Mouse (Mus musculus) cerebellum, adult 11 months (tissue): ENCODE measurements at regions not wholly inside any gene's neighbourhood (a gene's known extent, or its start where the extent isn't known, plus 50 kb on each side); places are given as distances from the start of the nearest gene placed in this dataset.
A peak's percentile ranks its signal among the peaks of the same experiment; 100 is the strongest.

Experiments used
- DNase-seq: peaks from one replicate; pipeline ENCODE4 v3.0.0; 2022

DNA sequence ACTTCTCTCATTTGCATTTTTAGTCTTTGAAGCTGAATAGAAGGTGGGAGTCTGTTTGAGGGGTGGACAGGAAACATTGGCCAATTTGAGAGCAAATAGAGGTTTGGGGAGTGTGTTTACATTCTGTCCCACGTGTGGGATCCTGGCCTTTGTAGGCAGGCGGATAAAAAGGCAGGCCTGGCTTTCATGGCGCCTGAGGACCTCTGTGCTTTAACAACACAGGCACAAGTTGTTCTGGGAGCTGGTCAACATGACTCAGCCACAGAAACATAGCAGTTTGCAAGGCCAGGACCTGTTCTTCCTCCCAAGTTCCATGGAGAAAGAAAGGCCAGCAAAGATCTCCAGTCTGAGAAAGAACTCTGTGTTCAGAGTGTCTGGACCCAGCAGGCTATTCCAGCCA, 1130.7 kb downstream of the Gsdmc2 start:
- no peak for DNase-seq

DNA sequence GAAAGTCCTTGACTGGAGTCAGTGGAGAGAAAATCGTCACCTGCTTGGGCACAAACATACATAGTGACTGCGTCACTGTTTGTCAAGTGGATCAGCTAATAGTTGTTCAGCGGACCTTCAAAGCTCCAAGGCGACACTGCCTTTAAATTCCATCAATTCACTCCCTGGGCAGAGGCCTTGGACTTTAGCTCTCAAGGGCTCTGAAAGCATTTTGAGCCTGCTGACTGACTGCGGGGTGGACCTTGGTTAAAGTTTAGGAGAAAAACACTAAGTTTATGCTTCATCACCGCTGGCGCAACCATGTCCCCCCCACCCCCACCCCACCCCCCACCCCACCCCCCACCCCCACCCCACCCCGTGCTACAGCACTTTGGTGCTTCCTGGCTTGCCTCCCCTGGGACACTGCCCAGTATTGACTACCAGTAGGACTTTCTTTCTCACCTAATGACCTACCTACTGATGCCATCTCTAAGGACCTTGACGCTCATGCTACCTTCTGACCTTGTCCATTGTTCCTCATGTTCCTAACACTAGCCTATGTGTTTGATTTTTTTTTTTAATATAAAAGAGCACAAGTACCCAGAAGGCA, 1132.3 kb downstream of the Gsdmc2 start:
- DNase-seq, result no peak

DNA sequence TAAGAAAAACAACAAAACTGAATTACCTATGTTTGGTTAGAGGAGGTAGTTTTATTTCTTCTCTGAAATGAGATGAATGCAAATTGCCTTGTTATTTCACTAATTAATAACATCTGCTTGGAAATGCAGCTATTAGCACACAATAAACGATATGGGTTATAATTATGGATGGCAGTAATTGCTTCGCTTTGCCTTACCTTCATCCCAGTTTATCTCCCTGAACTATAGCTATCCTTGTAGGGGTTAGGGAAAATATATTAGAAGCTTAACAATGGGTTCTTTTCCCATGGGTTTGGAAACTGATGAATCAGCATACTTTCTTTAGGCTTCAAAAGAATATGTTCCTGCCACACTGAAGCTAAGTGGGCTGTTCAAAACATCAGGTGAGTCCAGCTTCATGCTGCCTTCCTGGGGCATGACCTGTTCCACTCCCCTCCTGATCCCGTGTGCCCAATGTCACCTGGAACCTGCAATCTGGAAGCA, 1132.9 kb downstream of the Gsdmc2 start:
- DNase-seq, result no peak

DNA sequence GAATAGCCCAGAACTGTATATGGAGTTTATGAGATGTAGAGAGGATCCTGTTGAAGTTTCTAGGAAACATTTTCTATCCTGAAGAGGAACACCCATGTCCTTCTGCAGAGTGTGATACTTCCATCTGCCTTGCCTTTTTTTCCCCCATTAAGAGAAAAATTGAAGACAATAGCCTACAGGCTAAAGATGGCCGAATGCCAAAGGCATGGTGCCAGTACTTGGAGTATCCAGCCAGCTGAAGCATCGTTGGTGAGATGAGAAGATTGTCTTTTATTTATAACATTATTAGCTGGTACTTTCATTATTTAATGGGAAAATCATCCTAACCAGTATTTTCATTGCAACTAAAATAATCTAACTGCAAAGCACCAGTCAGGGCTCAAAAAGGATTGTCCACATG, 1135.4 kb downstream of the Gsdmc2 start:
- DNase-seq, result no peak

DNA sequence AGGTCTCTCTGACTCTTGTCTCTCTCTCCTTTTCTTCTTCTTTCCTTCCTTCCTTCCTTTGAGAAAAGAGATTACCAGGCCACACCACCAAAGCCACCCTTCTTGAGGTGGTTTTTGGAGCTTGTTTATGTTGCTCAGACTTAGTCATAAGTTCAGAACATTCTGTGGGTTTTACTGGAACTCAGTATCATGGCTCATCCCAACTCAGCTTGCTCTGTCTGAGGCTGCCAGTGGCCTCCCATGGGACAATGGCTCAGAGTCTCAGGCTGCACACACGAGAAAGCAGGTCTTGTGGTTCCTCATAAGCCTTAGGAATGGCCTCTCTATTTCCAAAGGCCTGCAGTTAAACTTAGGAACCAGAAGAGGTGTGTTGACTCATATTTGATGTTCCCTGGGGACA, 1146.4 kb downstream of the Gsdmc2 start:
- DNase-seq, result no peak

DNA sequence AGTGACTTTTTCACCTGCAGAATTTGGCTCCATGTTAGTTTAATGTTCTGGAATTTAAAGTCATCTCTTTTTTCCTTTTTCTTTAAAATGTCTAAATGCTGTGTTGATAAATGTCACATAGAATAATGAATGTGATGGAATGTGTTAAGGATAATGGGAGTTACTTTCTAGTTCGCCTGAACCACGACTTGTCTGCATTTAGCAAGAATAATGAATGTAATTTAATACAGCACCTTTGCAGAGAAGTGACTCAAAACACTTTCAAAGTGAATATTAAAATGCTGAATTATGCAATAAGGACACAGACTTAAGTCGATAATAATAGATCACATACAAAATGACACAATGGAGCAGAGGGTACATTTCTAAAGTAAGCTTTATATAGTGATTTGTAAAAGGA, 1150.2 kb downstream of the Gsdmc2 start:
- no peak for DNase-seq

DNA sequence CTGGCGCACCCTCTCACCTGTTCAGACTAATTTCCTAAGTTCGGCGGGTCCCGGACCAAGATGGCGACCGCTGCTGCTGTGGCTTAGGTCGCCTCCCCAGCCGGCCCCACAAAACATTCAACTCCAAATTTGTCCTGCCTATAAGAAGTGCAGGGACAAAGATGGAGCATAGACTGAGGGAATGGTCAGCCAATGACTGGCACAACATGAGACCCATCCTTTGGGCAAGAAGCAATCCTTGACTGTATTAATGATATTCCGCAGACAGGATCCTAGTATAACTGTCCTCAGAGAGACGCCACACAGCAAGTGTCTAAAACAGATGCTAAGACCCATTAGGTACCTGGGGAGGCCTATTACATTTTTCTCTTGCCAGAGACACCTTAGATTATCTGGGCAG, 1151.3 kb downstream of the Gsdmc2 start:
- DNase-seq, result no peak

- no peak for DNase-seq
Observed at GRCm38 (mm10) chr15:62673410-62673809, 1171.6 kb downstream of the Gsdmc2 start.

DNA sequence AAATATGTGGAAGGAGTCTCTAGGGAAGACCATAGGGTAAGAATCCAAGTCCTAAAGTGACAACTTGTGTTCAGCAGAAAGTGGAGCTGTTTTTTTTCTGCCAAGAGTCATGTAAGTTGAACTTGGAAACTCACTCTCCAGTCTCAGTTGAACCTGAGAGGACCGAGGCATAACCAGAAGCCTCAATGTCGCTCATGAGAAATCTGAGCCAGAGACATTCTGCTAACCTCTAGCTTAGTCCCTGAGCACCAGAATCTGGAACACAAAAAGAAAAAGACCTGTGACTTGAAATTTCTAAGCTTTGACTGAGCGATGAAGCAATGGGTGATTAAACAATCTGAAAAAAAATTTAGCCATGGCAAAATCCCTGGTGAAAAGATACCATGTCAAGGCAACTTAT, 1175.0 kb downstream of the Gsdmc2 start:
- no peak for DNase-seq

DNA sequence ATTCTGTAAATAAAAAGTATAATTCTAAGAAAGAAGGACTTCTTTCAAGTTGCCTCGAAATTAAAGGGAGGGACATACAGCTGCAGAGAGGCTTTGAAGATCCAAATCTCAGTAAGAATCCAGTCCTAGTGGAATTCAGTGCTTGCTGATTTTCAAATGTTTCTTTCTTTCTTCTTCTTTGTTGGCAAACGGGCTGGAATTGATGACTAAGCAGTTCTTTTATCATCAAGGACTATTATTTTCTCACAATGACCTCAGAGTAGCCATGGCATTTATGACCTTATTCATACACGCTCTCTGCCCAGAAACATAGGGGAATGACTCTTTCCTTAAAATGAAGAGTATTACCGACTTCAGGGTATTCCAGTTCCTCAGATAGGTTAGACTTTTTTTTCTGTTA, 1185.9 kb downstream of the Gsdmc2 start:
- no peak for DNase-seq

DNA sequence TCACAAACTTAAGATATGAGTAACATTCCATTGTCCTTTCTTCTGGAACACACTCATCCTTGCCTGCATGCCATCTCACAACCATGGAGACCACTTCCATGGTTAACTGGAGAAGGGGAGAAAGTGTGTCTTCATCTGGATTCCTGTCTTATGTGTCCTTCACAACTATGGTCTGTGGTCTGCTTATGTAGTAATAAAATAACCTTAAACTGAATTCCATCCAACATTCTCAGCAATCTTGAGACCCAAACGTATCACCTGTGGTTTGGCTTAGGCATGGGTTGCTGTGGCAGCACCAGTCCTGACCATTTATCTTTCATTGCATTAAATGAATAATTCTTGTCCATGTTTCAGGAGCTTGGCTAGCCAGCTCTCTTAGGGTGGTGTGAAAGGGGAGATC, 1186.3 kb downstream of the Gsdmc2 start:
- DNase-seq, result no peak

DNA sequence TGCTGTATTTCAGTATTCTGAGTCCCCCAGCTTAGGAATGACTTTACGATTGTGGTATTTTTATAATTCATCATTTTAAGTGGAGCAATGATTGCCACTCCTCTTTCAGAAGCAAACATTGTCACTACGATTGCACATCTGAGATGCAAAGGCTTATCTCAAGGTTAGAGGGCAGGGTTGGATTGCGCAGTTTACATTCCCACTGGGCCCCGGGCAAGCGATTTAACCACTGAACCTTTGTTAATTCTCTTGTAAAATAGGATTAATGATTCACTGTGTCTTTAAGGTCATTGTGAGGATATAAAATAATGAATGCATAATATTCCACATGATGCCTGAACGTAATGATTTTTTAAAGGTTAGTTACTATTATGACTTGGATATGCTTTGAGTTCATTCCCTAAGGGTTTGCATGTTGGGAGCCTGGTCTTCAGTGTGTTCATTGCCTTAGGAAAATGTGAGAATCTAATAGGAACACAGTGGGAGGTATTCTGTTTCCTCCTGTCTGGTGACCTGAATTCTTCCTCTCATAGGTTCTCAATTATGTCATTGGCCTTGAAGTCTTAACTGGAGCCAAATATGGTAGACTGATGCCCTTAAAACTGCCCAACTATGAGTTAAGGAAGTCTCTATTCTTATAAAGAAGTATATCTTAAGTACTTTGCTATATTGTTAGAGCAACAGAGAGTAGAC, 1198.4 kb downstream of the Gsdmc2 start:
- no peak for DNase-seq

- DNase-seq, result no peak
Observed at GRCm38 (mm10) chr15:62644744-62645143, 1200.2 kb downstream of the Gsdmc2 start.

DNA sequence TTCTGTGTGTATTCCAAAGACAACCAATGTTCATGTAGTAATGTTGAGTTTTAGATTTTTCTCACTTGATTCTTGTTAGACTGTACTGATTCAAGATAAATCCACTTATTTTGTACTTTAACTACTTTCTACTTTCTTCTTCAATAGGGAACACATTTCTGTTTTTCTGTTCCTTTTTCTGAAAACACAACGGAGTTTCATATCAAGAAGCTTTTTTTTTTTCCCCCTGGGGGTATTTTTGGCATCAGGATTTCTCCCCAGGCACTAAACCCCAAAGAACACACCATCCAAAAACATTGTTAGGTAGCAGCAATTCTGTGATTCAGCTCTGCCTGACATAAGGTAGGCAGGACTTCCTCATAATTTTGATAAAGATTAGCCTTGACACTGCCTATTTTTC, 1200.7 kb downstream of the Gsdmc2 start:
- no peak for DNase-seq

DNA sequence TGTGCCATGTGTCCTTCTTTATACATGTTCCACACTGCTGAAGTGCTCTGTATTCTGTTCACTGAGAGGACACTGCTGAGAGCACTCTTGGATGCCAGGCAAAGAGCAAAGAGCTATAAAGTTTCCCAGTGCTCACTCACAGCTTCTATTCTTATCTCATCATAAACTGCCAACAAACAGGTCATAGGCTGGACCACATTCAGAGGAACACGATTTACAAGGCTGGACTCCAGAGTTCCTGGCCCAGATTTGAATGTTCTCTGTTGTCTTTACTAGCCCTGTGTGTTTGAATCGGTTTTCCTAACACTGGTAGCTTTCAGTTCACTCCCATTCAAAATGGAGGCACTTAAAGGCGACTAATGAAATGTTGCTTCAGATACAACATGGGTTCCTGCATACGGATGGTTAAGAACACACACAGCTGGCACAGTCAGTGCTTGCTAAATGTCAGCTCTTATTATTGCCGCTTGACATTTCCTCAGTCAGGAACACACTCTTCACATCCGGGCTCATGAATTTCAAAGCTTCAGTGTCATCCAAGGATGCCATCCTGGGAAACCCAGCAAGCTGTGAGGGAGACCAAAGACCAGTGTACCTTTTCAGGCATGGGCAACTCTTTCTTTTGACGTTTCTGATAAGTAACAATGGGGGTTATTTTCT, 1203.8 kb downstream of the Gsdmc2 start:
- no peak for DNase-seq

GRCm38 (mm10) chr15:62625406-62625805, 1219.6 kb downstream of the Gsdmc2 start:
- no peak for DNase-seq

- no peak for DNase-seq
Observed at GRCm38 (mm10) chr15:62616042-62616441, 1228.9 kb downstream of the Gsdmc2 start.

- DNase-seq, result no peak
Observed at GRCm38 (mm10) chr15:62596735-62597134, 1248.2 kb downstream of the Gsdmc2 start.

- DNase-seq, result no peak
Observed at GRCm38 (mm10) chr15:62588580-62588979, 1256.4 kb downstream of the Gsdmc2 start.

- DNase-seq, result no peak
Observed at GRCm38 (mm10) chr15:62578788-62579187, 1266.2 kb downstream of the Gsdmc2 start.

- no peak for DNase-seq
Observed at GRCm38 (mm10) chr15:62575791-62576190, 1269.2 kb downstream of the Gsdmc2 start.

GRCm38 (mm10) chr15:62571803-62572202, 1273.2 kb downstream of the Gsdmc2 start:
- DNase-seq, result peak; percentile 78

GRCm38 (mm10) chr15:62568788-62569713, 1275.9 kb downstream of the Gsdmc2 start:
- no peak for DNase-seq
